Mouse (Mus musculus) thymus, postnatal 10 days (tissue): ENCODE measurements at regions not wholly inside any gene's neighbourhood (a gene's known extent, or its start where the extent isn't known, plus 50 kb on each side); places are given as distances from the start of the nearest gene placed in this dataset.

Experiments used
- DNase-seq, 2 experiments: peaks; one replicate each; pipeline ENCODE4 v3.0.0; 2021; ENCODE audit warnings: low spot score in 2 of 2

- peak; percentile 19 to 63 for DNase-seq
Observed at GRCm38 (mm10) chr5:93328059-93328458, 61.0 kb downstream of the Ccng2 start.

GRCm38 (mm10) chr5:93330851-93331250, 63.8 kb downstream of the Ccng2 start:
- DNase-seq, result no peak

- DNase-seq, result no peak
Observed at GRCm38 (mm10) chr5:93353101-93353500, 86.0 kb downstream of the Ccng2 start.
